Mouse (Mus musculus) cortical plate, adult 2 months (tissue): Measurements from ENCODE around the gene Pik3r5.

ENCODE experiments used
- CTCF ChIP-seq: fragments of 200-500 bp; IDR thresholded peaks from 2 replicates; pipeline ENCODE4 v1.5.1; 2011; ENCODE audit warnings: mild to moderate bottlenecking, control low read depth, low read length; ENCODE audit not compliant: insufficient read depth; ENCODE audit errors: extremely low read depth
- POLR2A ChIP-seq: fragments of 200-500 bp; IDR thresholded peaks from 2 replicates; pipeline ENCODE4 v1.6.1; 2011; ENCODE audit warnings: mild to moderate bottlenecking, low read length, control low read depth; ENCODE audit not compliant: insufficient read depth; ENCODE audit errors: extremely low read depth

DNA sequence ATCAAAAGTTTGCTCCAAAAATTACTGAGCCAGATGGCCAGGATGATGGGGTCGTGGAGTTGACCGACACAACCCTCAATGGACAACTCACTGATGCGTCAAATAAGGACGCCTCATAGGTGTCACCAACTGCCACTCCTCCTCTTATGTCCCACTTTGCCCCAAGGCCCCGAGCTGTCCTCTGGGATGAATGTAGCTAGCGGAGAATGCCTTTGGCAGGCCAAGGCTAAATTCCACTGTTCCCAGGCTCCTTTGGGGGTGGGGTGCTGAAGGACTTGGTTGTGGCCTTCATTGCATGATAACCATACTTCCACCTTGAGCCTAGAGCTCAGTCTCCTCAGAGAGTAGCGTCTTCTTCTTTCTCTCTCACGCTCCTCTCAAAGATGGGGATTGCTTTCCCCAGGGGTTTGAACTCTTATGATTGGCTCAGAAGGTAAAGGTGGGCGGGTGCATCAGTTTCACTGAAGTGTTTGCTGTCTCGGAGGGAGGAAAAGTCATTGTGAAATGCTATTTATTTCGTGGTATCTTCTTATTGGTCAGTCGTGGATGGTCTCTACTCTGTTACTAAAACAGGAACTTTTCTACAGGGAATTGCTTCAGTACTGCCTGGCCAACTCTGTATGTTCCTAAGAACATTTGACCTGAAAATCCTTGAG, 11.2 kb downstream of the Pik3r5 start:
- no peak for TF ChIP-seq POLR2A
- no peak for TF ChIP-seq CTCF
